Mouse (Mus musculus) forebrain, embryonic 13.5 days (tissue): ENCODE results near the gene Sh3tc1. TPM values are rescaled to one million over a fixed set of nuclear protein-coding genes. Genes with fewer than 3 reads are reported as not detected.

Experiments
- ATAC-seq: fragments of 200-750 bp; cut with Nextera tagmentation; 2 replicates; pipeline ENCODE4 v1.8.0; 2017
- H3K27ac ChIP-seq: fragments of 300-500 bp; sonication (generic); 2 replicates; pipeline ENCODE4 v1.5.1; 2015; ENCODE audit warnings: inconsistent platforms, mild to moderate bottlenecking, moderate library complexity
- H3K27me3 ChIP-seq: fragments of 300-500 bp; sonication (generic); 2 replicates; pipeline ENCODE4 v1.6.1; 2015; ENCODE audit warnings: mild to moderate bottlenecking, inconsistent platforms
- H3K36me3 ChIP-seq: fragments of 300-500 bp; sonication (generic); 2 replicates; pipeline ENCODE4 v1.6.1; 2015; ENCODE audit warnings: mild to moderate bottlenecking, inconsistent platforms; ENCODE audit not compliant: poor library complexity, severe bottlenecking
- H3K4me1 ChIP-seq: fragments of 300-500 bp; sonication (generic); 2 replicates; pipeline ENCODE4 v1.6.1; 2015; ENCODE audit warnings: inconsistent platforms
- H3K4me2 ChIP-seq: fragments of 300-500 bp; sonication (generic); 2 replicates; pipeline ENCODE4 v1.6.1; 2015; ENCODE audit warnings: inconsistent platforms, mild to moderate bottlenecking, moderate library complexity
- H3K4me3 ChIP-seq: fragments of 300-500 bp; sonication (generic); 2 replicates; pipeline ENCODE4 v1.5.1; 2015; ENCODE audit warnings: mild to moderate bottlenecking, inconsistent platforms
- H3K9ac ChIP-seq: fragments of 300-500 bp; sonication (generic); 2 replicates; pipeline ENCODE4 v1.6.1; 2015; ENCODE audit warnings: mild to moderate bottlenecking, inconsistent platforms
- H3K9me3 ChIP-seq: fragments of 300-500 bp; sonication (generic); replicated peaks from 2 replicates; pipeline ENCODE4 v1.6.1; 2016; ENCODE audit warnings: inconsistent platforms
- WGBS: fragments of 180-500 bp; shearing (Covaris S2); methylation state at CpG from one replicate; pipeline ENCODE4 v1.1.7; 2015; 5-methylcytosine and 5-hydroxymethylcytosine counted together
- polyA plus RNA-seq: library from polyadenylated mRNA; unstranded; fragments of >200 nt; fragmentation: Nextera tagmentation; extraction: Ambion mirVana; gene quantifications from 2 replicates; pipeline ENCODE4 v1.2.1, GENCODE M21; 2015

Sh3tc1 gene
- polyA plus RNA-seq: 1.7 and 2.1 TPM in 2 replicates

GRCm38 (mm10) chr5:35739536-35740278, at the start of gene Sh3tc1:
Sh3tc1 (minus strand) TSS chr5:35739987.
- H3K27me3 ChIP-seq: peaks cover 26% of the 10 kb centered on the region
- H3K9me3 ChIP-seq: no peaks in the 10 kb centered on the region
- no peak within 1 kb of the TSS for H3K4me2 ChIP-seq
- no peaks in the 10 kb centered on the region for H3K36me3 ChIP-seq
- no peak within 1 kb of the TSS for H3K27ac ChIP-seq
- H3K4me1 ChIP-seq: 0 out of 2 replicates have a peak, but pooled peaks cover 2% of the 10 kb centered on the region
- H3K4me3 ChIP-seq: no peak within 1 kb of the TSS
- 21% methylated on average over 10 of the region's 10 CpGs for WGBS
- H3K9ac ChIP-seq: no peak within 1 kb of the TSS
- no peak for ATAC-seq

- H3K9me3 ChIP-seq: no peaks in the 10 kb centered on the region
- ATAC-seq: no peak
- no peak overlapping the region for H3K4me2 ChIP-seq
- WGBS: 85% methylated on average over 6 of the region's 6 CpGs
- H3K4me3 ChIP-seq: no peak overlapping the region
- no peak overlapping the region for H3K27ac ChIP-seq
- H3K9ac ChIP-seq: no peak overlapping the region
- no peaks in the 10 kb centered on the region for H3K36me3 ChIP-seq
- H3K4me1 ChIP-seq: no peaks in the 10 kb centered on the region
- H3K27me3 ChIP-seq: no peaks in the 10 kb centered on the region
These were observed 48.9 kb upstream of the Sh3tc1 start for GRCm38 (mm10) chr5:35788719-35789118.

- Histone ChIP-seq H3K27me3 (no peaks in the 10 kb centered on the region), H3K9ac (no peak overlapping the region), H3K27ac (no peak overlapping the region), H3K36me3 (no peaks in the 10 kb centered on the region), H3K4me1 (no peaks in the 10 kb centered on the region), H3K9me3 (no peaks in the 10 kb centered on the region), H3K4me3 (no peak overlapping the region), H3K4me2 (no peak overlapping the region)
- ATAC-seq: no peak
- 91% methylated on average over 12 of the region's 12 CpGs for WGBS
These were observed 48.1 kb upstream of the Sh3tc1 start for GRCm38 (mm10) chr5:35787847-35788246.

GRCm38 (mm10) chr5:35785853-35786252, 46.1 kb upstream of the Sh3tc1 start:
- H3K4me3 ChIP-seq: no peak overlapping the region
- H3K9ac ChIP-seq: no peak overlapping the region
- H3K9me3 ChIP-seq: no peaks in the 10 kb centered on the region
- no peaks in the 10 kb centered on the region for H3K36me3 ChIP-seq
- 74% methylated on average over 7 of the region's 7 CpGs for WGBS
- no peak overlapping the region for H3K27ac ChIP-seq
- H3K4me2 ChIP-seq: no peak overlapping the region
- no peaks in the 10 kb centered on the region for H3K27me3 ChIP-seq
- no peaks in the 10 kb centered on the region for H3K4me1 ChIP-seq
- no peak for ATAC-seq

- no peak overlapping the region for H3K4me2 ChIP-seq
- WGBS: 67% methylated on average over 10 of the region's 10 CpGs
- H3K4me3 ChIP-seq: no peak overlapping the region
- no peaks in the 10 kb centered on the region for H3K36me3 ChIP-seq
- no peaks in the 10 kb centered on the region for H3K27me3 ChIP-seq
- ATAC-seq: no peak
- no peaks in the 10 kb centered on the region for H3K4me1 ChIP-seq
- H3K9ac ChIP-seq: no peak overlapping the region
- H3K27ac ChIP-seq: no peak overlapping the region
- H3K9me3 ChIP-seq: no peaks in the 10 kb centered on the region
These were observed 42.9 kb upstream of the Sh3tc1 start for GRCm38 (mm10) chr5:35782648-35783180.

- 74% methylated on average over 3 of the region's 3 CpGs for WGBS
These were observed 41.3 kb upstream of the Sh3tc1 start for GRCm38 (mm10) chr5:35781116-35781515.

GRCm38 (mm10) chr5:35774137-35774424, 34.3 kb upstream of the Sh3tc1 start:
- ATAC-seq: no peak; the same call in 1 of the 2 replicates
- 53% methylated on average over 6 of the region's 6 CpGs for WGBS
- H3K4me1 ChIP-seq: peaks cover 6% of the 10 kb centered on the region; the same call in 1 of the 2 replicates
- H3K27ac ChIP-seq: no peak overlapping the region
- H3K9ac ChIP-seq: no peak overlapping the region
- no peak overlapping the region for H3K4me3 ChIP-seq
- no peak overlapping the region for H3K4me2 ChIP-seq
- H3K27me3 ChIP-seq: no peaks in the 10 kb centered on the region
- no peaks in the 10 kb centered on the region for H3K9me3 ChIP-seq
- H3K36me3 ChIP-seq: no peaks in the 10 kb centered on the region

More at GRCm38 (mm10) chr5:35781116-35781515, 41.3 kb upstream of the Sh3tc1 start:
- H3K9ac ChIP-seq: no peak overlapping the region
- H3K9me3 ChIP-seq: no peaks in the 10 kb centered on the region
- no peaks in the 10 kb centered on the region for H3K36me3 ChIP-seq
- H3K4me3 ChIP-seq: no peak overlapping the region
- no peak overlapping the region for H3K4me2 ChIP-seq
- no peaks in the 10 kb centered on the region for H3K4me1 ChIP-seq
- H3K27ac ChIP-seq: no peak overlapping the region
- H3K27me3 ChIP-seq: no peaks in the 10 kb centered on the region
- no peak for ATAC-seq

- ATAC-seq: no peak; the same call in 1 of the 2 replicates
- Histone ChIP-seq H3K9me3 (no peaks in the 10 kb centered on the region), H3K4me3 (no peak overlapping the region), H3K27me3 (no peaks in the 10 kb centered on the region), H3K9ac (no peak overlapping the region), H3K4me1 (peaks cover 6% of the 10 kb centered on the region; the same call in 1 of the 2 replicates), H3K27ac (no peak overlapping the region), H3K36me3 (no peaks in the 10 kb centered on the region), H3K4me2 (no peak overlapping the region)
- WGBS: 71% methylated on average over 13 of the region's 13 CpGs
These were observed 33.7 kb upstream of the Sh3tc1 start for GRCm38 (mm10) chr5:35773274-35774136.

- no peak for ATAC-seq
- H3K27me3 ChIP-seq: no peaks in the 10 kb centered on the region
- H3K4me3 ChIP-seq: no peak overlapping the region
- 66% methylated on average over 14 of the region's 14 CpGs for WGBS
- peaks cover 6% of the 10 kb centered on the region; the same call in 1 of the 2 replicates for H3K4me1 ChIP-seq
- H3K9me3 ChIP-seq: no peaks in the 10 kb centered on the region
- H3K36me3 ChIP-seq: no peaks in the 10 kb centered on the region
- no peak overlapping the region for H3K27ac ChIP-seq
- no peak overlapping the region for H3K9ac ChIP-seq
- no peak overlapping the region for H3K4me2 ChIP-seq
These were observed 31.3 kb upstream of the Sh3tc1 start for GRCm38 (mm10) chr5:35770891-35771663.

- no peaks in the 10 kb centered on the region for H3K9me3 ChIP-seq
- no peak overlapping the region for H3K9ac ChIP-seq
- peaks cover 6% of the 10 kb centered on the region; the same call in 1 of the 2 replicates for H3K4me1 ChIP-seq
- H3K4me3 ChIP-seq: no peak overlapping the region
- H3K27me3 ChIP-seq: no peaks in the 10 kb centered on the region
- no peak for ATAC-seq
- no peak overlapping the region for H3K4me2 ChIP-seq
- H3K27ac ChIP-seq: no peak overlapping the region
- no peaks in the 10 kb centered on the region for H3K36me3 ChIP-seq
- WGBS: 82% methylated on average over 2 of the region's 2 CpGs
These were observed 30.5 kb upstream of the Sh3tc1 start for GRCm38 (mm10) chr5:35770246-35770645.

- WGBS: 83% methylated on average over 7 of the region's 7 CpGs
- no peaks in the 10 kb centered on the region for H3K36me3 ChIP-seq
- H3K4me2 ChIP-seq: no peak overlapping the region
- H3K27ac ChIP-seq: no peak overlapping the region
- no peak overlapping the region for H3K4me3 ChIP-seq
- peaks cover 6% of the 10 kb centered on the region; the same call in 1 of the 2 replicates for H3K4me1 ChIP-seq
- no peak overlapping the region for H3K9ac ChIP-seq
- no peaks in the 10 kb centered on the region for H3K9me3 ChIP-seq
- ATAC-seq: no peak
- peaks cover 3% of the 10 kb centered on the region; the same call in 1 of the 2 replicates for H3K27me3 ChIP-seq
These were observed 29.2 kb upstream of the Sh3tc1 start for GRCm38 (mm10) chr5:35768997-35769396.
